In the genomic region with DNA sequence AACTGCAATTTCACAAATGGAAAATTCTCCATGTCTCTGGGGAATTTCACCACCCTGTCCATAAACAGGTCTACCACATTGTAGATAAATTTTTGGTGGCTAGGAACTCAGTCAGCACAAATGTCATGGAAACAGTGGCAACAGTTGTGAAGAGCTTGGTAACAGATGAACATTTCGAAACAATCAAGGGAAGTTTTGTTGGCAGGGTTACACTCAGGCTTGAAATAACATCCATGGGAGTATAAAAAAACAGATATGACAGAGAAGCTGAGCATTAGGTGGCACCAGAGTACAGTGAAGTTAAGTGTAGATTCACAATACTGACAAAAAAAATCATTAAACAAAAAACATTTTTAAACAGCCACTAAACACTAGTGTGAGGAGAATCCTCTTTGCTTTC, we compare ENCODE assay signal across 15 mouse cellular contexts. TPM values are rescaled to one million over a fixed set of nuclear protein-coding genes. Genes with fewer than 3 reads are reported as not detected.
DNase-seq lines count a peak whose midpoint lies in the region; ATAC-seq and TF ChIP-seq lines count a peak whose summit lies in the region.
"Had no signal": no experiment of that assay in that cellular context is flagged by ENCODE, and none has a peak within 500 bp of the region (broad histone marks: within the 10 kb centered on the region; RNA-seq: fewer than 3 reads in every experiment).

No protein-coding gene starts in this region.

- no peaks in the 10 kb centered on the region for H3K27me3 ChIP-seq in midbrain, postnatal 0 days (ENCODE audit: insufficient read depth, low read length)
- no peaks in the 10 kb centered on the region for H3K27me3 ChIP-seq in midbrain, embryonic 11.5 days (ENCODE audit: control insufficient read depth, insufficient read depth, low read length)
- H3K27me3 ChIP-seq: CH12.LX; forebrain, embryonic 12.5 days; limb, embryonic 15.5 days; midbrain, embryonic 15.5 days; Patski had no signal

- H3K9me3 ChIP-seq in midbrain, postnatal 0 days (ENCODE audit: low read length) = no peaks in the 10 kb centered on the region
- H3K9me3 ChIP-seq in midbrain, embryonic 11.5 days (ENCODE audit: control insufficient read depth, low read length) = no peaks in the 10 kb centered on the region
- H3K9me3 ChIP-seq: forebrain, embryonic 12.5 days; limb, embryonic 15.5 days; midbrain, embryonic 15.5 days had no signal

- no peak overlapping the region for H3K9ac ChIP-seq in midbrain, postnatal 0 days (replicated peaks; ENCODE audit: low read length, poor library complexity, severe bottlenecking)
- H3K9ac ChIP-seq in midbrain, embryonic 11.5 days (ENCODE audit: low read length) = no peak overlapping the region
- H3K9ac ChIP-seq: forebrain, embryonic 12.5 days; limb, embryonic 15.5 days; midbrain, embryonic 15.5 days had no signal

- peak; percentile 10; the same call in 1 of the 2 replicates for TF ChIP-seq CTCF in midbrain, postnatal 0 days (IDR thresholded peaks at IDR 0.05)
- TF ChIP-seq CTCF in layer of hippocampus, adult 2 months (conservative IDR thresholded peaks at IDR 0.05) = peak; percentile 70

- no peak for ATAC-seq in midbrain, postnatal 0 days (ENCODE audit: low FRiP score)
- no peak for ATAC-seq in midbrain, embryonic 11.5 days (ENCODE audit: low FRiP score)
- ATAC-seq: midbrain, embryonic 15.5 days; Patski had no signal

- no peak overlapping the region for H3K4me3 ChIP-seq in midbrain, postnatal 0 days (ENCODE audit: low read depth, low read length)
- no peak overlapping the region for H3K4me3 ChIP-seq in midbrain, embryonic 11.5 days (ENCODE audit: low read depth, low read length)
- H3K4me3 ChIP-seq in layer of hippocampus, adult 2 months = no peak overlapping the region
- H3K4me3 ChIP-seq: forebrain, embryonic 12.5 days; limb, embryonic 15.5 days; midbrain, embryonic 15.5 days had no signal

- peak; percentile 41 to 61 for DNase-seq in heart, adult 9 months (ENCODE audit: low spot score in 2 of 2)
- DNase-seq in heart, postnatal 4 days = no peak
- no peak for DNase-seq in midbrain, postnatal 0 days (ENCODE audit: low spot score)
- no peak for DNase-seq in midbrain, embryonic 11.5 days (ENCODE audit: low spot score, missing footprints)
- DNase-seq in layer of hippocampus, adult 2 months (ENCODE audit: low spot score in 2 of 2) = peak; percentile 48 to 59
- DNase-seq in right cerebral cortex, postnatal 10 days (ENCODE audit: low spot score in 2 of 2) = no peak
- no peak for DNase-seq in gastrocnemius, postnatal 10 days
- DNase-seq: adrenal gland, adult 2 months; right cerebral cortex, postnatal 14 days; thymus, postnatal 4 days had no signal

- 93% methylated on average over 1 of the region's 1 CpGs for WGBS in midbrain, postnatal 0 days
- WGBS in midbrain, embryonic 11.5 days = 84% methylated on average over 1 of the region's 1 CpGs

- H3K4me2 ChIP-seq in midbrain, postnatal 0 days (ENCODE audit: low read depth, low read length, poor library complexity, severe bottlenecking) = no peak overlapping the region
- no peak overlapping the region for H3K4me2 ChIP-seq in midbrain, embryonic 11.5 days
- H3K4me2 ChIP-seq: forebrain, embryonic 12.5 days; limb, embryonic 15.5 days; midbrain, embryonic 15.5 days had no signal

- H3K4me1 ChIP-seq in midbrain, postnatal 0 days (ENCODE audit: insufficient read depth, low read length) = no peaks in the 10 kb centered on the region
- H3K4me1 ChIP-seq in midbrain, embryonic 11.5 days (ENCODE audit: control insufficient read depth, insufficient read depth, low read length) = no peaks in the 10 kb centered on the region
- H3K4me1 ChIP-seq: forebrain, embryonic 12.5 days; limb, embryonic 15.5 days; midbrain, embryonic 15.5 days had no signal

- H3K36me3 ChIP-seq in midbrain, postnatal 0 days (ENCODE audit: insufficient read depth, low read length) = no peaks in the 10 kb centered on the region
- no peaks in the 10 kb centered on the region for H3K36me3 ChIP-seq in midbrain, embryonic 11.5 days (ENCODE audit: control insufficient read depth, insufficient read depth, low read length)
- H3K36me3 ChIP-seq: forebrain, embryonic 12.5 days; limb, embryonic 15.5 days; midbrain, embryonic 15.5 days had no signal

- no peak overlapping the region for H3K27ac ChIP-seq in midbrain, postnatal 0 days (ENCODE audit: low read depth, low read length)
- no peak overlapping the region for H3K27ac ChIP-seq in midbrain, embryonic 11.5 days (ENCODE audit: low read depth, low read length)
- peak overlapping the region; percentile 69 for H3K27ac ChIP-seq in layer of hippocampus, adult 2 months
- H3K27ac ChIP-seq: forebrain, embryonic 12.5 days; limb, embryonic 15.5 days; midbrain, embryonic 15.5 days had no signal

RNA-seq across cellular contexts. Expression of gene Mctp1, which starts 26.3 kb away (rescaled TPM):
- 1 to 10 TPM; 1.1 to 2.1 TPM for total RNA-seq in heart, postnatal 4 days (2021)
- 7.0 TPM in 2 replicates for total RNA-seq in midbrain, postnatal 0 days (2014; rRNA removed)
- polyA plus RNA-seq in midbrain, postnatal 0 days (2015; fragmentation: Nextera tagmentation; extraction: Ambion mirVana) = 3.4 and 3.9 TPM in 2 replicates
- polyA plus RNA-seq in midbrain, embryonic 11.5 days (2014; fragmentation: Nextera tagmentation; extraction: Ambion mirVana) = 4.1 and 7.3 TPM in 2 replicates
- total RNA-seq in layer of hippocampus, adult 2 months (2021) = 10 to 100 TPM; 56.1 to 62.0 TPM
- total RNA-seq in gastrocnemius, postnatal 10 days (2021) = 1 to 10 TPM; 1.7 TPM

Comparison
In these comparisons a context has a peak if more than half of its experiments do, and no peak if none do; other contexts are left out.
1. DNase-seq: peak in heart, adult 9 months (2 of 2) and layer of hippocampus, adult 2 months (2 of 2); none in heart, postnatal 4 days (single experiment), midbrain, postnatal 0 days (single experiment), midbrain, embryonic 11.5 days (single experiment), right cerebral cortex, postnatal 10 days (0 of 2) and gastrocnemius, postnatal 10 days (single experiment).